Mouse (Mus musculus) heart, adult 2 months (tissue): ENCODE measurements around the gene Crim1.

Experiments used
- CTCF ChIP-seq: fragments of 200-600 bp; IDR thresholded peaks from 2 replicates; pipeline ENCODE4 v1.8.1; 2022; ENCODE audit warnings: antibody characterized with exemption, mild to moderate bottlenecking, moderate library complexity
- POLR2A ChIP-seq: fragments of 200-500 bp; IDR thresholded peaks from 2 replicates; pipeline ENCODE4 v1.6.1; 2011; ENCODE audit warnings: mild to moderate bottlenecking, low read depth, low read length, control low read depth; ENCODE audit not compliant: insufficient read depth

DNA sequence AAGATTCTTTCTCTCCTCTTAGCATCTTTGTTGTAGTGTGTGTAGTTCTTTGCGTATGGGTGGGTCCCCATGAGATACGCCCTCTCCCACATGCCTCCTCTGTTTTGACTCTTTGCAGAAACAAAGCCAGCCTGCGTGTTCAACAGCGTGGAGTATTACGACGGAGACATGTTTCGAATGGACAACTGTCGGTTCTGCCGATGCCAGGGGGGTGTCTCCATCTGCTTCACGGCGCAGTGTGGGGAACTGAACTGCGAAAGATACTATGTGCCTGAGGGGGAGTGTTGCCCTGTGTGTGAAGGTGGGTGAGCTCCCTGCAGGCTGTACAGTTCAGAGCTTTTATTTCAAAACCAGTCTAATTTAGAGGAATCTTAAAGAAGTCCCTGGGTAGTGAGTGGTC is 113.0 kb downstream of the Crim1 start:
- TF ChIP-seq POLR2A (no peak), CTCF (no peak)
